Mouse (Mus musculus) small intestine, adult 2 months (tissue): ENCODE results near the gene Ccnyl1. TPM values are rescaled to one million over a fixed set of nuclear protein-coding genes. Genes with fewer than 3 reads are reported as not detected.

ENCODE experiments used
- H3K27ac ChIP-seq: fragments of 200-500 bp; 2 replicates; pipeline ENCODE4 v1.5.1; 2012; ENCODE audit warnings: low read depth, low read length, control low read depth, inconsistent platforms; ENCODE audit not compliant: insufficient read depth
- H3K27me3 ChIP-seq: fragments of 200-500 bp; 2 replicates; pipeline ENCODE4 v1.6.1; 2012; ENCODE audit warnings: mild to moderate bottlenecking, moderate library complexity, low read length, inconsistent platforms; ENCODE audit not compliant: control insufficient read depth, insufficient read depth
- H3K36me3 ChIP-seq: fragments of 200-500 bp; 2 replicates; pipeline ENCODE4 v1.6.1; 2012; ENCODE audit warnings: mild to moderate bottlenecking, low read length, control low read depth, inconsistent platforms; ENCODE audit not compliant: control insufficient read depth, insufficient read depth
- H3K4me1 ChIP-seq: fragments of 200-500 bp; 2 replicates; pipeline ENCODE4 v1.6.1; 2012; ENCODE audit warnings: low read length, inconsistent platforms, mixed read lengths; ENCODE audit not compliant: control insufficient read depth, insufficient read depth, insufficient read length
- H3K4me3 ChIP-seq: fragments of 200-500 bp; 2 replicates; pipeline ENCODE4 v1.5.1; 2012; ENCODE audit warnings: low read depth, mild to moderate bottlenecking, control low read depth, inconsistent platforms, low read length, moderate library complexity
- CTCF ChIP-seq: fragments of 200-500 bp; IDR thresholded peaks from 2 replicates; pipeline ENCODE4 v1.5.1; 2012; ENCODE audit warnings: low read depth, mild to moderate bottlenecking, control low read depth, inconsistent platforms, low read length, moderate library complexity, mixed read lengths; ENCODE audit not compliant: insufficient replicate concordance, insufficient read length; ENCODE audit errors: extremely low read depth
- POLR2A ChIP-seq: fragments of 200-500 bp; IDR thresholded peaks from 2 replicates; pipeline ENCODE4 v1.6.1; 2012; ENCODE audit warnings: low read depth, mild to moderate bottlenecking, control low read depth, inconsistent platforms, low read length, moderate library complexity
- WGBS: fragments of 180-500 bp; shearing (Covaris S2); methylation state at CpG from one replicate; pipeline ENCODE4 v1.1.7; 2018; 5-methylcytosine and 5-hydroxymethylcytosine counted together
- polyA plus RNA-seq: library from polyadenylated mRNA; depleted of rRNA; stranded (reverse); fragments of >200 nt; gene quantifications from 2 replicates; pipeline ENCODE4 v1.2.3, GENCODE M21; 2012

Gene Ccnyl1
- polyA plus RNA-seq, 1 experiment = 35.4 TPM

GRCm38 (mm10) chr1:64734771-64735750 is 44.8 kb downstream of the Ccnyl1 start:
- no peak overlapping the region for H3K27ac ChIP-seq
- H3K27me3 ChIP-seq = no peaks in the 10 kb centered on the region
- H3K4me1 ChIP-seq = peaks cover 11% of the 10 kb centered on the region
- H3K36me3 ChIP-seq = peaks cover 52% of the 10 kb centered on the region
- peak overlapping the region; percentile 75 for H3K4me3 ChIP-seq
- TF ChIP-seq POLR2A = no peak
- TF ChIP-seq CTCF = no peak
- 25% methylated on average over 58 of the region's 58 CpGs for WGBS

DNA sequence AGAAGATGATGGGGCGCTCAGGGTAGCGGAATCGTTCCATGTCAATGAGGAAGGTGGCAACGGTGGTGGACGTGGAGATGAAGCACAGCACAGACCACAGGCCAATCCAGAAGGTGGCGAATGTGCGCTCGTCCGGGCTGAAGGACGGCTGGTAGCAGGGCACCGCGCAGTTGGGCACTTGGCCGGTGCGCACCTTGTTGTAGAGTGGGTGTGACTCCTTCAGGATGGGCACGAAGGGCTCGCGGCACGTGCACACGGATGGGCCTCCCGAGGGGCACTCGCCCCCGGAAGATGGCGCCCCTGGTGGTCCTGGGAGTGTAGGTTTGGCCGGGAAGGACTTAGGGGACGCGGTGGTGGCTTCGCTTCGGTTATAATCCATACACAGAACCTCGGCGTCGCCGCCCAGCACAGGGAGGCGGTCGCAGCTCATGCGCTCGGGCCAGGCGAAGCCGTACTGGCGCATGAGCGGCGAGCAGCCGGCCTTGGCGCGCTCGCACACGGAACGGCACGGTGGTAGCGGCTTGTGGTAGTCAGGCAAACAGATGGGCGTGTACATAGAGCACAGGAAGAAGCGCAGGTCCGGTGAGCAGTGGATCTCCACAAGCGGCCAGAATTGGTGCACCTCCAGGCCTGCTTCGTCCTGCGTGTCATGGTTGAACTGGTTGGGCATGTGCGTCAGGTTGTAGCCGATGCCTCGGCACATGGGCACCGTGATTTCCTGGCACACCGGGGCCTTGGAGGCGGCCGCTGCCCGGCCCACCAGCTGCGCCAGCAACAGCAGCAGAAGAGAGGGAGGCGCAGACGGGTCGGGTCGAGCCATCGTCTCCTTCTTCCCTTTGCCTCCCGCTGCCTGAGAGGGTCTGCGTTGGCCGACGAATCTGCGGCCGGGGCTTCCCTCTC is 45.8 kb downstream of the Ccnyl1 start:
- Histone ChIP-seq H3K4me3 (peak overlapping the region; percentile 75), H3K36me3 (peaks cover 45% of the 10 kb centered on the region), H3K4me1 (peaks cover 14% of the 10 kb centered on the region), H3K27me3 (no peaks in the 10 kb centered on the region), H3K27ac (peak overlapping the region; percentile 56; the same call in 1 of the 2 replicates)
- 4% methylated on average over 75 of the region's 75 CpGs for WGBS
- TF ChIP-seq POLR2A (no peak), CTCF (0 out of 2 replicates have a peak, but pooled peaks have one; percentile 17)

GRCm38 (mm10) chr1:64736681-64737501 is 46.6 kb downstream of the Ccnyl1 start:
- WGBS = under 1% methylated on average over 56 of the region's 56 CpGs
- H3K27me3 ChIP-seq = no peaks in the 10 kb centered on the region
- peak overlapping the region; percentile 67 for H3K27ac ChIP-seq
- peaks cover 11% of the 10 kb centered on the region for H3K4me1 ChIP-seq
- peaks cover 38% of the 10 kb centered on the region for H3K36me3 ChIP-seq
- H3K4me3 ChIP-seq = peak overlapping the region; percentile 75
- TF ChIP-seq CTCF (no peak), POLR2A (peak; percentile 15; the same call in 1 of the 2 replicates)

- peak within 1 kb of the TSS; percentile 76 for H3K27ac ChIP-seq
- WGBS = under 1% methylated on average over 70 of the region's 73 CpGs
- TF ChIP-seq POLR2A (peak; percentile 87), CTCF (no peak)
- H3K27me3 ChIP-seq = no peaks in the 10 kb centered on the region
- peaks cover 11% of the 10 kb centered on the region for H3K4me1 ChIP-seq
- peak within 1 kb of the TSS; percentile 75 for H3K4me3 ChIP-seq
- peaks cover 32% of the 10 kb centered on the region for H3K36me3 ChIP-seq
Observed at GRCm38 (mm10) chr1:64737502-64738179, 47.4 kb downstream of the Ccnyl1 start, which contains the start of gene Fzd5. Fzd5 (minus strand) TSS chr1:64737751.

- Histone ChIP-seq H3K36me3 (peaks cover 27% of the 10 kb centered on the region), H3K27ac (peak overlapping the region; percentile 76), H3K27me3 (no peaks in the 10 kb centered on the region), H3K4me1 (peaks cover 12% of the 10 kb centered on the region), H3K4me3 (peak overlapping the region; percentile 61)
- under 1% methylated on average over 11 of the region's 11 CpGs for WGBS
- no peak for TF ChIP-seq CTCF
- TF ChIP-seq POLR2A = no peak
Observed at GRCm38 (mm10) chr1:64738180-64738555, 47.9 kb downstream of the Ccnyl1 start.

GRCm38 (mm10) chr1:64738661-64739082 is 48.4 kb downstream of the Ccnyl1 start:
- H3K4me1 ChIP-seq = peaks cover 17% of the 10 kb centered on the region
- H3K36me3 ChIP-seq = peaks cover 23% of the 10 kb centered on the region
- peak overlapping the region; percentile 61 for H3K4me3 ChIP-seq
- no peaks in the 10 kb centered on the region for H3K27me3 ChIP-seq
- under 1% methylated on average over 14 of the region's 14 CpGs for WGBS
- TF ChIP-seq POLR2A (no peak), CTCF (peak; percentile 19; the same call in 1 of the 2 replicates)
- peak overlapping the region; percentile 76 for H3K27ac ChIP-seq
